Comparison of ENCODE assay signal across 27 mouse cellular contexts in the genomic region with DNA sequence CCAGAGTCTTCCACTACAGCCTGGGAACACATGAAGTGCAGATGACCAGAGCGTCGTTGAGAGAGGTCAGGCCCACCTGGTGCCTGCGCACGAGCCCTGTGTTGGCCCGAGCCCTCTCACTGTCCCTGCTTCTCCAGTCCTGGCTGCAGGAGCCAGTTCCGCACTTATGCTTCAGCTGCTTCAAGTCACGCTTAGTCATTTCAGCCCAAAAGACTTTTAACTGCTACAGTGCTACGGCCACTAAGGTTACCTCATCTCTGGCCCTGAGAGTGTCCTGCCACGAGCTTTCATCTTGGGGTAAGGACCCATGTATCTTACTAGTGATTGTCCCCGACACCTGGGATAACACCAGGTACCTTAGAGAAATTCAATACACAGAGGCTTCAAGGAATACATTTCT.
"Had no signal": no experiment of that assay in that cellular context is flagged by ENCODE, and none has a peak within 500 bp of the region (broad histone marks: within the 10 kb centered on the region; RNA-seq: fewer than 3 reads in every experiment).

No protein-coding gene starts in this region.

- DNase-seq: cerebellum, adult 8-10 months; cerebellum, adult 9-10 months; cerebellum, adult 9-11 months; cerebellum, postnatal 14 days; cerebellum, postnatal 25 days; cerebellum, postnatal 36 days; embryo, embryonic 11 days; forebrain, postnatal 0 days; gastrocnemius, adult 2 months; gastrocnemius, postnatal 10 days; gastrocnemius, postnatal 14 days; gastrocnemius, postnatal 25 days; gastrocnemius, postnatal 36 days; heart, adult 11 months; heart, adult 18-20 months; heart, adult 2 months had no signal

- H3K27ac ChIP-seq: embryonic facial prominence, embryonic 10.5 days; embryonic facial prominence, embryonic 12.5 days; embryonic facial prominence, embryonic 13.5 days; embryonic facial prominence, embryonic 15.5 days; forebrain, embryonic 10.5 days; forebrain, embryonic 12.5 days; forebrain, embryonic 13.5 days; forebrain, embryonic 15.5 days; gastrocnemius, adult 2 months; heart, adult 2 months had no signal

- H3K4me1 ChIP-seq: embryonic facial prominence, embryonic 10.5 days; embryonic facial prominence, embryonic 12.5 days; embryonic facial prominence, embryonic 15.5 days had no signal

- H3K36me3 ChIP-seq: embryonic facial prominence, embryonic 10.5 days; embryonic facial prominence, embryonic 12.5 days; embryonic facial prominence, embryonic 13.5 days; embryonic facial prominence, embryonic 15.5 days; forebrain, embryonic 10.5 days; forebrain, embryonic 12.5 days; forebrain, embryonic 15.5 days had no signal

- H3K4me3 ChIP-seq: embryonic facial prominence, embryonic 10.5 days; embryonic facial prominence, embryonic 12.5 days; embryonic facial prominence, embryonic 13.5 days; embryonic facial prominence, embryonic 15.5 days; erythroblast, embryonic 14.5 days; forebrain, embryonic 10.5 days; forebrain, embryonic 12.5 days; forebrain, embryonic 13.5 days; forebrain, embryonic 15.5 days; gastrocnemius, adult 2 months; heart, adult 2 months had no signal

- H3K27me3 ChIP-seq: embryonic facial prominence, embryonic 12.5 days; embryonic facial prominence, embryonic 13.5 days; embryonic facial prominence, embryonic 15.5 days; forebrain, embryonic 12.5 days; forebrain, embryonic 13.5 days; forebrain, embryonic 15.5 days had no signal

- H3K4me2 ChIP-seq: embryonic facial prominence, embryonic 12.5 days; embryonic facial prominence, embryonic 13.5 days; embryonic facial prominence, embryonic 15.5 days; forebrain, embryonic 12.5 days; forebrain, embryonic 13.5 days; forebrain, embryonic 15.5 days had no signal

- ATAC-seq: forebrain, embryonic 13.5 days; forebrain, embryonic 14.5 days; forebrain, embryonic 15.5 days; forebrain, embryonic 16.5 days; forebrain, postnatal 0 days had no signal

- H3K9ac ChIP-seq: embryonic facial prominence, embryonic 12.5 days; embryonic facial prominence, embryonic 13.5 days; embryonic facial prominence, embryonic 15.5 days; forebrain, embryonic 12.5 days; forebrain, embryonic 13.5 days; forebrain, embryonic 15.5 days; forebrain, postnatal 0 days had no signal

- H3K9me3 ChIP-seq: embryonic facial prominence, embryonic 10.5 days; embryonic facial prominence, embryonic 12.5 days; embryonic facial prominence, embryonic 13.5 days; embryonic facial prominence, embryonic 15.5 days; forebrain, embryonic 10.5 days; forebrain, embryonic 12.5 days; forebrain, embryonic 13.5 days; forebrain, embryonic 15.5 days had no signal
